Mouse (Mus musculus): ENCODE measurements around the gene Csnk1e. TPM values are rescaled to one million over a fixed set of nuclear protein-coding genes. Genes with fewer than 3 reads are reported as not detected.

Gene Csnk1e
- total RNA-seq, 2 experiments from 2014 or later: 46.6 to 46.7 TPM

- intact Hi-C loops (cut with DNase I; ENCODE audit: low total_unique reads): loop anchor here (10.0 kb wide), 1 partner anchor 87 kb away; no protein-coding TSS in a partner anchor
Observed at GRCm38 (mm10) chr15:79377681-79378080, 77.7 kb downstream of the Csnk1e start.

GRCm38 (mm10) chr15:79374760-79375159 is 80.6 kb downstream of the Csnk1e start:
- DNase-seq: no peak
- intact Hi-C loops (cut with DNase I; ENCODE audit: low total_unique reads): loop anchor here (10.0 kb wide), 1 partner anchor 90 kb away; no protein-coding TSS in a partner anchor

More at GRCm38 (mm10) chr15:79377681-79378080, 77.7 kb downstream of the Csnk1e start:
- peak; percentile 82 for DNase-seq

- intact Hi-C loops (cut with DNase I; ENCODE audit: low total_unique reads): loop anchor here (10.0 kb wide), 1 partner anchor 94 kb away; no protein-coding TSS in a partner anchor
- DNase-seq: no peak
Observed at GRCm38 (mm10) chr15:79370281-79370843, 85.0 kb downstream of the Csnk1e start.

- intact Hi-C loops (cut with DNase I; ENCODE audit: low total_unique reads): loop anchor here (10.0 kb wide), 1 partner anchor 95 kb away; no protein-coding TSS in a partner anchor
- no peak for DNase-seq
Observed at GRCm38 (mm10) chr15:79369452-79370280, 85.7 kb downstream of the Csnk1e start.

- intact Hi-C loops (cut with DNase I; ENCODE audit: low total_unique reads): no loop called here
- DNase-seq: no peak
Observed at GRCm38 (mm10) chr15:79368861-79369440, 86.4 kb downstream of the Csnk1e start.

GRCm38 (mm10) chr15:79368313-79368811 is 87.0 kb downstream of the Csnk1e start:
- DNase-seq: peak; percentile 71
- intact Hi-C loops (cut with DNase I; ENCODE audit: low total_unique reads): no loop called here

Small RNA genes within 50 kb of the gene (microRNA-seq; reads per million reads assigned to microRNA genes)
- 0 reads per million in 2 experiments for gene Gm44302
- gene Mir1943: 0 to 0.64 reads per million in 2 experiments

Other genes with a start within 250 kb of the Csnk1e start
- 10 to 100 TPM; 22.3 to 26.3 TPM for gene Pick1, start 226.4 kb downstream of the Csnk1e start, total RNA-seq (2021)
- gene Gm49486, start 226.2 kb downstream of the Csnk1e start, total RNA-seq (2021): under 1 TPM; 0.29 to 0.38 TPM
- under 1 TPM; 0.12 to 0.38 TPM for gene Slc16a8, start 200.8 kb downstream of the Csnk1e start, total RNA-seq (2021)
- gene Baiap2l2, start 170.0 kb downstream of the Csnk1e start, total RNA-seq (2021): 1 to 10 TPM in 1 of 2 experiments, under 1 TPM in 1; 0.69 to 4.0 TPM
- gene Pla2g6, start 127.2 kb downstream of the Csnk1e start, total RNA-seq (2021): 1 to 10 TPM; 9.0 to 9.8 TPM
- 1 to 10 TPM; 1.4 to 2.7 TPM for gene Maff, start 108.9 kb downstream of the Csnk1e start, total RNA-seq (2021)
- gene Tmem184b, start 52.0 kb downstream of the Csnk1e start, total RNA-seq (2021): 10 to 100 TPM; 31.5 to 32.6 TPM
- under 1 TPM in 1 of 2 experiments, not detected in 1; 0.08 TPM for gene Kcnj4, start 49.7 kb upstream of the Csnk1e start, total RNA-seq (2021)
- 10 to 100 TPM; 14.1 to 22.6 TPM for gene Kdelr3, start 60.8 kb upstream of the Csnk1e start, total RNA-seq (2021)
- gene Ddx17, start 91.2 kb upstream of the Csnk1e start, total RNA-seq (2021): 10 to 100 TPM; 75.8 to 77.4 TPM
- under 1 TPM in 1 of 2 experiments, not detected in 1; 0.20 TPM for gene Dmc1, start 149.5 kb upstream of the Csnk1e start, total RNA-seq (2021)
- 1 to 10 TPM in 1 of 2 experiments, under 1 TPM in 1; 0.53 to 1.4 TPM for gene Fam227a, start 203.4 kb upstream of the Csnk1e start, total RNA-seq (2021)
- gene Cby1, start 203.6 kb upstream of the Csnk1e start, total RNA-seq (2021): 10 to 100 TPM; 17.2 to 18.0 TPM
- gene Tomm22, start 215.3 kb upstream of the Csnk1e start, total RNA-seq (2021): 10 to 100 TPM; 78.3 to 80.4 TPM
- 10 to 100 TPM in 1 of 2 experiments, 1 to 10 TPM in 1; 9.8 to 11.1 TPM for gene Josd1, start 232.4 kb upstream of the Csnk1e start, total RNA-seq (2021)
- 10 to 100 TPM; 17.7 to 18.0 TPM for gene Gtpbp1, start 235.3 kb upstream of the Csnk1e start, total RNA-seq (2021)

All from gastrocnemius, postnatal 14 days (tissue).